In the genomic region with DNA sequence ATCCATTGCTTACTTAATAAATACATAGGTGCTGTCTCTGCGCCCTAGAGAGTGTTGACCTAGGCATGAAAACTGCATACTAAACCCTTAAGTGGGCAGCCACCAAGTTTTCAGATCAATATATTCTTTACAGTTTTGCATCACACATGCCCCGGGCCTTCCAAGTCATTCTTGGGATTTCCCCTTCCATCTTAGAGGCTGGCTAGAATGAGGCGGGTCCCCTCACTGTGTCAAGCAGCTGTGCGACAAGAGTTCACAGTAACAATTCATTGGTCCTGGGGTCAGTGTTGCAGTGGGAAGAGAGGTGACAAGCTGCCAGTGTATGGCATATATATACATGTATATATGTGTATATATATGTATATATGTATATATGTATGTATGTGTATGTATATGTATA, we compare ENCODE assay signal across 32 mouse cellular contexts.
"Had no signal": no experiment of that assay in that cellular context is flagged by ENCODE, and none has a peak within 500 bp of the region (broad histone marks: within the 10 kb centered on the region; RNA-seq: fewer than 3 reads in every experiment).

No protein-coding gene starts in this region.

- H3K36me3 ChIP-seq: limb, embryonic 10.5 days; limb, embryonic 12.5 days; limb, embryonic 13.5 days; limb, embryonic 15.5 days; liver, embryonic 12.5 days; liver, embryonic 13.5 days; liver, embryonic 15.5 days; lung, embryonic 15.5 days; midbrain, embryonic 10.5 days; midbrain, embryonic 12.5 days; midbrain, embryonic 13.5 days; midbrain, embryonic 15.5 days; neural tube, embryonic 12.5 days had no signal

- H3K9me3 ChIP-seq: limb, embryonic 10.5 days; limb, embryonic 12.5 days; limb, embryonic 13.5 days; limb, embryonic 15.5 days; liver, embryonic 12.5 days; liver, embryonic 15.5 days; lung, embryonic 15.5 days; midbrain, embryonic 10.5 days; midbrain, embryonic 12.5 days; midbrain, embryonic 13.5 days; midbrain, embryonic 15.5 days; neural tube, embryonic 12.5 days had no signal

- H3K27me3 ChIP-seq: limb, embryonic 12.5 days; limb, embryonic 13.5 days; limb, embryonic 15.5 days; liver, embryonic 12.5 days; liver, embryonic 13.5 days; liver, embryonic 15.5 days; lung, embryonic 15.5 days; megakaryocyte, embryonic 14.5 days; midbrain, embryonic 12.5 days; midbrain, embryonic 13.5 days; midbrain, embryonic 15.5 days; neural tube, embryonic 12.5 days had no signal

- H3K4me3 ChIP-seq: limb, embryonic 10.5 days; limb, embryonic 12.5 days; limb, embryonic 13.5 days; limb, embryonic 15.5 days; liver, embryonic 12.5 days; liver, embryonic 13.5 days; liver, embryonic 15.5 days; lung, embryonic 15.5 days; megakaryocyte, embryonic 14.5 days; midbrain, embryonic 10.5 days; midbrain, embryonic 12.5 days; midbrain, embryonic 13.5 days; midbrain, embryonic 15.5 days; myocyte; neural tube, embryonic 12.5 days had no signal

- H3K9ac ChIP-seq: limb, embryonic 12.5 days; limb, embryonic 13.5 days; limb, embryonic 15.5 days; liver, embryonic 12.5 days; liver, embryonic 13.5 days; liver, embryonic 14.5 days; liver, embryonic 15.5 days; liver, postnatal 0 days; lung, embryonic 14.5 days; lung, embryonic 15.5 days; midbrain, embryonic 12.5 days; midbrain, embryonic 13.5 days; midbrain, embryonic 15.5 days; neural tube, embryonic 12.5 days had no signal

- H3K4me1 ChIP-seq: limb, embryonic 13.5 days; limb, embryonic 15.5 days; liver, embryonic 12.5 days; liver, embryonic 13.5 days; liver, embryonic 15.5 days; lung, embryonic 15.5 days; megakaryocyte, embryonic 14.5 days had no signal

- DNase-seq: left cerebral cortex, postnatal 4 days; liver; liver, embryonic 13.5 days; liver, postnatal 0 days; lung, adult 18-20 months; lung, adult 2 months; lung, embryonic 14.5 days; lung, postnatal 10 days; lung, postnatal 14 days; lung, postnatal 36 days; lung, postnatal 4 days; midbrain, embryonic 14.5 days had no signal

- ATAC-seq: liver, embryonic 12.5 days; liver, postnatal 0 days; lung, postnatal 0 days; midbrain, embryonic 13.5 days; midbrain, embryonic 15.5 days; midbrain, embryonic 16.5 days had no signal

- H3K27ac ChIP-seq: limb, embryonic 10.5 days; limb, embryonic 12.5 days; limb, embryonic 13.5 days; limb, embryonic 15.5 days; liver, embryonic 12.5 days; liver, embryonic 13.5 days; liver, embryonic 14.5 days; liver, embryonic 15.5 days; lung, embryonic 15.5 days; macrophage; midbrain, embryonic 10.5 days; midbrain, embryonic 12.5 days; midbrain, embryonic 13.5 days; midbrain, embryonic 15.5 days; neural tube, embryonic 12.5 days had no signal

- H3K4me2 ChIP-seq: limb, embryonic 12.5 days; limb, embryonic 13.5 days; limb, embryonic 15.5 days; liver, embryonic 11.5 days; liver, embryonic 12.5 days; liver, embryonic 13.5 days; liver, embryonic 15.5 days; lung, embryonic 14.5 days; lung, embryonic 15.5 days; midbrain, embryonic 11.5 days; midbrain, embryonic 12.5 days; midbrain, embryonic 13.5 days; midbrain, embryonic 15.5 days; neural tube, embryonic 12.5 days had no signal
